Mouse (Mus musculus) lung, postnatal 14 days (tissue): Measurements from ENCODE around the gene Kprp.
"Not testable (repeated sequence)": the region's sequence is repeated elsewhere in the genome, so short reads cannot be mapped to it uniquely, and the experiment has no call there.

Source experiments
- DNase-seq: peaks from one replicate; pipeline ENCODE4 v3.0.0; 2021

Kprp gene

DNA sequence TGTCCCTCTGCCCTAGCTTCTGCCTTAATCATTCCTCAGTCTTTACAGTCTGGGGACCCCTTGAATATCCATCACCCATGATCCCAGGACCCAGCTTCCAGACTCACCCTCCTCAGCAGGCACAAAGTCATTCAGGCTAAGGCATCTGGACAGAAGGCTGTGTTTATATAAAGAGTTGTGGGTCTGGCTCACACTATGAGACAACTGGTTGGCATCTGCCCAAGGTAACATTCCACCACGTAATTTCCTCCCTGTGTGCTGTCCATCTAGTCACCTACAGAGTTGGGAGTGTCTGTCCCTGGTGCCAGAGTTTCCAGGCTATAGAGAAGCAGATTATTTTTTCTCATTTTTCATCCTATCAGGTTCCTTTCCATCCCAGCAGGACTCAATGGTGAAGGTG lies at the start of gene Kprp:
Kprp (minus strand) TSS at position 140 of the 400 bp plus-strand sequence.
- DNase-seq: no peak

DNA sequence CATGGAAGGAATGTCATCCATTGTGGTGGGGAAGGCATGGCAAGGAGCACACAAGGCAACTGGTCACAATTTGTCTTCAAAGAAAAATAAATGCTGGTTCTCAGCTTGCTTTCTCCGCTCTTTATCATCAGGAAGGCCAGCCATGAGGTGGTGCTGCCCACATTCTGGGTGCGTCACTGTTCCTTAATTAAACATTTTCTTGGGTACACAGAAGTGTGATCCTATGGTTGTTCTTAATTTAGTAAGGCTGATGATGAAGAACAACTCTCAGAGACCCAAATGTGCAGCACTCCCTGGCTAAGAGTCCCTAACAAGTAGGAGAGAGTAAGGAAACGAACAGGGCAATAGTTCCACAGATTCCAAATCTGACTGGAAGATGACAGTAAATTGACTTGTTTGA lies 47.1 kb upstream of the Kprp start:
- no peak for DNase-seq

DNA sequence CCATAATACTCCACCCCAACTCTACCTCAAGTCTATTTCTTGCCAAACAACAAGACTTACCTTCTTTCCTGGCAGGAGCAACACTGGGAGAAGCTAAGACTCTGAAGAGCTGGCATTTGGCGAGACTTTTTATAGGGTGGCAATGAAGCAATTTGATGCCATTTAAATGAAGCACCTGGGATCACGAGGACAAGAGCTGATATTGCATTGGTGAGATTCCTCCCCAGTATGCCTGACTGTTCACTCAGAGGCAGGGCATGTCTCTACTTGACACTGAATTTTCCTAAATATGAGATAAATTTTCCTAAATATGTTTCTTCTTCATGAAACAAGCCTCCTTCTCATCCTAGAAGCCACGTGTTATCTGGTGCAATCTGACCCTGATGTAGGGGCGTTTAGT lies 43.1 kb upstream of the Kprp start, which contains the start of gene 2310050C09Rik:
2310050C09Rik (minus strand) TSS at position 101 of the 400 bp plus-strand sequence.
- no peak for DNase-seq

DNA sequence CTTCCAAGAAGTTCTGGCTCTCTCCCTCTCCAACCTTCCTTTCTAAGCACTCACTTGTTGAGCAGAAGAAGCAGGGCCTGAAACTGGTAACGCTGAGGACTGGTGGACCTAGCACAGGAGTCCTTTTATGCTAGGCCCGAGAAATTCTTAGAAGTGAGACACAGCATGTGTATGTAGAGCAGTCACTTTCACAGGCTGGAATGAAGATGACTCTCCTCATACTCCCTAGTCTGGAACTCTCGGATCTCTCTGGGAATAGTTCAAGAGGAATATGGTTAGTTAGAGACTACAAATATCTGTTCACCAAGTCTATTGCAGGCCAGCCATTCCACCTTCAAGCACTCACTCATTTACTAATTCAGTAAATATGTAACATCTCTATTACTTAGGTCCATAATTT lies 24.1 kb upstream of the Kprp start, which contains the start of gene Lce1l:
Lce1l (minus strand) TSS at position 101 of the 400 bp plus-strand sequence.
- no peak for DNase-seq

DNA sequence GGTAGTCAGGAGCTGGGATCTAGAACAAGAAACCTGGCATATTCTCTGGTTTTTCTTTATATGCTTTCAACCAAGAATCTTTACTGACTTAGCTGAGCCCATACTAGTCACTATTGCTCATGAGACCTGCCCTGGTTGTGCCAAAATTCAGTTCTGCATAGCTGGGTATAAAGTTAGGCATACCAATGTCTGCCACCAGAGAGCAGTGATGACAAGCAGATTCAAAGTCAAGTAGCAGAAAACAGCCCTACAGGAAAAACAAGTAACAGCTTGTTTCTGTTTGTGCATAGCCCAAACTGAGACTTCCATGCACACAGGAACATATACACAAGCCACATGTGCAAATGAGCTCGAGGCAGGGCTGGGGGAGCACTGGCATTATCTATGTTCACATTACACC lies 1.2 kb downstream of the Kprp start:
- no peak for DNase-seq

DNA sequence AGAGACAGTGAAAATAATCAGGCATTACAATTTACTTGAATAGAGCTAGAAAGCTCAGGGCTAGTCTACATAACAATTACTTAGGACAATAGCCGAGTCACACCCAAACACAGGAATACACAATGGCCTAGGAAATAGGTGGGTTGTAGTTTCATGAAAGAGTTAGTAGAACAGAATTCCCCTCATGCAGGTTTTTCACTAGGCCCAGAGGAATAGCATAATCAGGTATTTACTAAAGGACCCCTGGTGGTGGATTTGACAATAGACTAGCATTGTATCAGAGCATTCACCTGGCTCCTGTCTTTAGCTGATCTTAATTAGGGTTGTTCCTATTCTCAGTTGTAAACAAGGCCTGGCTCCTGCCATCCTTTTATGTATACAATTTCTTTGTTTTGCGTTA lies 11.0 kb downstream of the Kprp start:
- not testable (repeated sequence) for DNase-seq

DNA sequence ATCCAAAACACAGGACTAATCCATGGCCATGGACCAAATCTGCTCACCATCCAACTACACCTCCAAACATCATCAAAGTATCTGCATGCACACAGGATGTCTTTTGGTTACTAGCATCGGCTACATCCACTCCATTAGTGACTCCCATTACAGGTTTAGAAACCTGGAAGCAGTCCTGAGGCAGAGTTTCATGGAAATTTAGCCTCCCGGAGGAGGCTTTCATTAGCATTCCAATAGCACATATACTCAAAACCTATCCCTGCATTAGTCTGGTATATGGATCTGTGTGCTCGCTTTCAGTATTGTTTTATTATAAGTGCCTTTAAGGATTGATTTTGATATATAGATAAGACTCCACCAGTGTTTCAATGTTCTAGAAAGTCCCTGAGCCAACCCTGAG lies 11.5 kb downstream of the Kprp start:
- no peak for DNase-seq

DNA sequence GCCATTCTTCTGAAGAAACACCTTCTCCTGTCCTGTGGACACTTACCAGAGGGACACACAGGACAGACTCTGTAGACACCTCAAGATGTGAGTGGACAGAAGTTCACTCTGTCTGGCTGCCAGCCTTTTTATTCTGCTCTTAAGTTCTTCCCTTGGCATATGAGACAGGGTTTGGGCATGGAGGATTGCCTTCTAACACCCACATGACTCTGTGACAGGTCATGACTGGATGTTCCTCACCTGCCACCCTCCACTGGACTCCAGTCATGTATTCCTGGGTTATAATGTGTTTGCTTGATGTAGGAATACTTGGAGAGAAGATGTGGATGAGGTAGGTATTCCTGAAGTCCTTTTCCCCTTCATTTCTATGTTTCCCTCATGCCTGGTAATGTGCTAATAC lies 19.3 kb downstream of the Kprp start, which contains the start of gene Lce1k:
Lce1k (minus strand) TSS at position 101 of the 400 bp plus-strand sequence.
- no peak for DNase-seq

DNA sequence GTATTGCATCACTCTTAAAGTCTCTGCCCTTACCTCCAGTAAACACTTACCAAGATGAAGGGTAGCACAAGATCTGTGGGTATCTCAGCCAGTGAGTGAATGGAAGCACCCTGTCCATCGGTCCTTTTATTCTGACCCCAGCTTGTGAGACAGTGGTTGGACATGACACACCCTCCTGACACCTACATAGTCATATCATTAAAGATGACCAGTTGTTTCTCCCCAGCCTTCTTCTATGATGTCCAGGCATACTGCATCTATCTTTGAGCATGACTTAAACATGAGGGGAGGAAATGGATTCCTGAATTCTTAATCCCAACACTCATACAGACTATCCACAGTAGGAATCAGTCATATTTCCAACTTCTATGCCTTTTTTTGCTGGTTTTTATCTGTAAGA lies 36.6 kb downstream of the Kprp start, which contains the start of gene Lce1j:
Lce1j (minus strand) TSS at position 101 of the 400 bp plus-strand sequence.
- DNase-seq: no peak

DNA sequence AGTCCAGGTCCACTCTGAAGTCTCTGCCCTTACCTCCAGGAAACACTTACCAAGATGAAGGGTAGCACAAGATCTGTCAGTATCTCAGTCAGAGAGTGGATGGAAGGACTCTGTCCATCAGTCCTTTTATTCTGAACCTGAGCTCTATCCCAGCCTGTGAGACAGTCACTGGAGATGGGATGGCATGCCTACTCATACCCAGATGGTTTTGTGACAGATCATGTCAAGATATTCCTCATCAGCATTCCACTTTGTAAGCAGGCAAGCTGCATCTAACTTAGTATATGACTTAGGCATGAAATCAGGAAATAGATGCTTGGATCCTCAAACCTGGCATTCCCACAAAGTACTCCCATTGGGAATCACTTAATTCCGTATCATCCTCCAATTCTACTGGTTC lies 48.2 kb downstream of the Kprp start, which contains the start of gene Lce1i:
Lce1i (minus strand) TSS at position 101 of the 400 bp plus-strand sequence.
- no peak for DNase-seq
